Mouse (Mus musculus): Measurements from ENCODE around the gene Ppp1r27. TPM values are rescaled to one million over a fixed set of nuclear protein-coding genes. Genes with fewer than 3 reads are reported as not detected.
A peak's percentile ranks its signal among the peaks of the same experiment; 100 is the strongest.
"Not testable (repeated sequence)": the region's sequence is repeated elsewhere in the genome, so short reads cannot be mapped to it uniquely, and the experiment has no call there.

Ppp1r27 gene
- total RNA-seq, 2 experiments from 2014 or later: 0.67 TPM; not detected in 1

DNA sequence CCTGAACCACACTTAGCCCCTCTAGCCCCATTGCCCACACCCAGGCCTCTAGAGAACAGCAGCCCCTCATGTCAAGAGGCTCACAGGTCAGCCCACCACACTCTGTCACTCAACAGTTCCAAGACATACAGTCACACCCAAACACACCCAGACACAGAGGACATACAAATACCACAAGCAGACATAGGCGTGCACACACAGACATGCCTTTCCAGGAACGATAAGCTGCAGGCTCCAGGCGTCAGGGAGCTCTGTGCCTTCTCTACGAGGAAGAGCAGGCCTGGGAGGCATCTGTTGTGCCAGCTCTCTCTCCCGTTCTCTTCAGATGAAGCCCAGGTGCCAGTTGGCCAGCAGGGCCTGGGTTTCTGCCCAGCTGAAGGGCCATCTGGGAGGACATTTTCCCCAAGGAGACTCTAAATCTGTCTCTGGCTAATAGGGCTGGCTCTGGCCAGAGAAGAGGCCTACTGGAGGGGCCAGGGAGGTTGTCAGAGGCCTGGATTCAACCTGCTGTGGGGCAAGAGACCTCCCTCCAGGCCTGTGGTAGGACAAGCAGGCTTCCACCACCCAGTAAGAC is 29.9 kb downstream of the Ppp1r27 start:
- intact Hi-C loops (cut with DNase I): no loop called here

DNA sequence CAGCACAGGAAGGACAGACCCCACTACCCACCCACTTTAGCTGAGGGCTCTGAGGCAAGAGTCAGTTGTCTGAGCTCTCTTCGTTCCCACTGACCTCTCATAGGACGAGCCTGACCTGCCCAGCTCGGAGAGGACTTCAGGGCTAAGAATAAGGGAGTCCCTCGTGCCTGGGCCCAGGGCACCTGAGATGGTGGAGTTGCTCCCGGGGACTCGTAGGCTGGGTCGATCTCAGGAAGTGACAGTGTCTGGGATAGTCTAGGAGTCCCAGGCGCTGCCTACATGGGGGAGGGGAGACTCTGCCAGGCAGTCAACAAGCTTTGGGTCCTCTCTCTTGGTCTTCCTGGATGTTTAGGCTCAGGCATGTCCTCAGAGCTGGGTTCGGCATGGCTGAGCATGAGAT is 30.4 kb downstream of the Ppp1r27 start:
- intact Hi-C loops (cut with DNase I): no loop called here
- DNase-seq: no peak

More for the DNA sequence above, 29.9 kb downstream of the Ppp1r27 start:
- DNase-seq: peak; percentile 49 to 63

DNA sequence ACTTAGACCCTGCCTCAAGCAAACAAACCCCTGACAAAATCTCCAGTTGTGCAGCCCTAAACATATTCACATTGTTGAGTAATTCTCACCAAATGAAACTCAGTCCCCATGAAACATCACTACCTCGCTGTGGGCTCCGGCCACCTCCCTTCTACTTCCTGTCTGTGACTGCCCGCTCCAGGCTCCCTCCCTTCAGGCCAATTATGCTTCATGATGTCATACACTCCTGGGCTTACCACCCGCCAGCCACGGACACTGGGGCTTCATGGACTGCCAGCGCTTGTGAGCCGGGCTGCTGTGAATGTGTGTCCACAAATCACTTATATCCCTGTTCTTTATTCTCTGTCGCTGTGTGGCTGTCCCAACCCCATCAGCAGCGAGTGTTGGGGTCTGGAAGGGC is 31.2 kb downstream of the Ppp1r27 start:
- DNase-seq: peak; percentile 66 to 73
- intact Hi-C loops (cut with DNase I): loop anchor here (2.0 to 10.0 kb wide), 2 partner anchors 29 to 255 kb away; partner anchors contain the start of gene Mcrip1

DNA sequence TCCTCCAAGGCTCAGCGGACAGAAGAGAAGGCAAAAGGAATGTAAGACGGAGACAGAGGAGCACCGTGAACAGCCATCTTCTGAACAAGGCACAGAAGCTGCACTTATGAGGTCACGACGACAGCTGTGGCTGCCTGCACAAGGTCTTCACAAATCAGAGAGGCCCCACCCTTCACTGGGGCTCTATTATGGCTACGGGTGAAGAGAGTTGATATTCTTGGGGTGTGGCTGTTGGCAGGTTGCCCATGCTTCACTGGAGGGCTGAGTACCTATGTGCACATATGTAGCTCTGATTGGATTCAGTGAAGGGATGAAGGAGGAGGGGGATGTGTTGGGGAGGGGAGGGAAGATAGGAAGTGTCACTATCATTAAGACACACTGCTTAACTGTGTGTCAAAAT is 32.4 kb downstream of the Ppp1r27 start:
- DNase-seq: no peak
- intact Hi-C loops (cut with DNase I): loop anchor here (2.0 to 10.0 kb wide), 2 partner anchors 30 to 256 kb away; partner anchors contain the start of gene Mcrip1

DNA sequence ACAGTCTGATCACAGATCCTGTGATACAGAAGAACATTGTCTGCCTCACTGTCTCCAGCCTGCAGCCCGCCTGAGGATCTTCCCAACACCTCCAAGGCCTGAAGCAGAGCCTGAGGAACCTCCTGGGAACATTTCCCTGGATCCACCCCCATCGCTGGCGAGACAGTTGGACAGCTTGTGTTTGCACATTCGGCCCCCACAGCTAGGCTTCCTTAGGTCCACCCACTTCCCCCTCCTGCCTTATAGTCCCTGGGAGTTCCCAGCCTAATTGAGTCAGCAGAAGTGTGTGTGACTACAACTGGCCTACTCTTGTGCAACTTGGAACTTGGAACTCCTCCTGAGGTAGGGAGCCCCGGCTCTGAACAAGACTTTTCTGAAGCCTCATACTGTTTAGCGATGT is 32.9 kb downstream of the Ppp1r27 start:
- intact Hi-C loops (cut with DNase I): loop anchor here (2.0 to 10.0 kb wide), 2 partner anchors 31 to 257 kb away; partner anchors contain the start of gene Mcrip1
- peak; percentile 55 to 61 for DNase-seq

DNA sequence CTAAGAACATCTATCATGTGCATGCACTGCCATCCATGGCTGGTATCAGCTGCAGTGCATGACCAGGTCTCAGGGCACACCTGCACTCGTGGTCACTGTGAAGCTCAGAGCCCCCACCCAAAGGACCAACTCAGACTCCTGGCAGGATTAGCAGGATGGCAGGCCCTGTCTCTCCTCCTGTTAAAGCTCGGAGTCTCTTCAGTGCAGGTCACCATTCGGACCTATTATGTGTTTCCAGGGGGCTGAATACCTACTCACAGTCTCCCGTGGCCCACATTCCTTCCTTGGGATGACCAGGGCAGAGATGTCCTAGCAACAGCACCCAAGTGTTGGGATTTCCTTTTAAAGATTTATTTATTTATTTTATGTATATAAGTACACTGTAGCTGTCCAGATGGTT is 33.8 kb downstream of the Ppp1r27 start:
- no peak for DNase-seq
- intact Hi-C loops (cut with DNase I): loop anchor here (10.0 kb wide), 1 partner anchor 258 kb away; no protein-coding TSS in a partner anchor

DNA sequence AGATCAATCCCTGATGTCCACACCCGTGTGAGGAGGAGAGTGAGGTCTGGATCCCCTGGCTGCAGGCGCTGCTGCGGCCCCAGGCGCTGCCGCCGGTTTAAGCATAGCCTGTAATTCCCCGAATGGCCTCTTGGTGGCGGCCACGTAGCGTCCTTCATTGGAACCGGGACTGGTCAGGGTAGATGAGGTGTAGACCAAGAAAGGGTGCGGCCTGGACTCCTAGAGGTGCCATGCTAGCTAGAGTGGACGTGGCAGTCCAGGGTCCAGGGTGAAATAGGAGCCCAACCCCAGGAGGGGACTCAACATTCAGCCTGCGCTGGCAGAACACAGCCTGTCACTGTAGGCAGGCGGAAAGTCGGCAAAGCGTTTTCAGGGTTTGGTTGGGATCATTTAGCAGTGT is 35.3 kb downstream of the Ppp1r27 start:
- intact Hi-C loops (cut with DNase I): loop anchor here (1.0 to 10.0 kb wide), 4 partner anchors 55 to 259 kb away; no protein-coding TSS in a partner anchor
- peak; percentile 93 to 94 for DNase-seq

DNA sequence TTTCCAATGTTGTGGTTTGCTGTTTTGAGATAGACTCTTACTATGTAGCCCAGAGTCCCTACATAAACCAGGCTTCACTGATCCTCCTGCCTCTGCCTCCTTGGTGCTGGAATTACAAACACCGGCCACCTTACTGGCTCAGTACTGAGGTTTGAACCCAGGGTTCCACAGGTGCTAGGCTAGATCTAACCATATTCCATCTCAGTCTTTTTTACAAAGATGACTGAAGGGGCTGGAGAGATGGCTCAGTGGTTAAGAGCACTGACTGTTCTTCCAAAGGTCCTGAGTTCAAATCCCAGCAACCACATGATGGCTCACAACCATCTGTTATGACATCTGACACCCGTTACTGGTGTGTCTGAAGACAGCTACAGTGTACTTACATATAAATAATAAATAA is 36.7 kb downstream of the Ppp1r27 start:
- intact Hi-C loops (cut with DNase I): loop anchor here (2.0 to 10.0 kb wide), 3 partner anchors 57 to 261 kb away; partner anchors contain the start of genes Cenpx and Lrrc45
- DNase-seq: not testable (repeated sequence)

DNA sequence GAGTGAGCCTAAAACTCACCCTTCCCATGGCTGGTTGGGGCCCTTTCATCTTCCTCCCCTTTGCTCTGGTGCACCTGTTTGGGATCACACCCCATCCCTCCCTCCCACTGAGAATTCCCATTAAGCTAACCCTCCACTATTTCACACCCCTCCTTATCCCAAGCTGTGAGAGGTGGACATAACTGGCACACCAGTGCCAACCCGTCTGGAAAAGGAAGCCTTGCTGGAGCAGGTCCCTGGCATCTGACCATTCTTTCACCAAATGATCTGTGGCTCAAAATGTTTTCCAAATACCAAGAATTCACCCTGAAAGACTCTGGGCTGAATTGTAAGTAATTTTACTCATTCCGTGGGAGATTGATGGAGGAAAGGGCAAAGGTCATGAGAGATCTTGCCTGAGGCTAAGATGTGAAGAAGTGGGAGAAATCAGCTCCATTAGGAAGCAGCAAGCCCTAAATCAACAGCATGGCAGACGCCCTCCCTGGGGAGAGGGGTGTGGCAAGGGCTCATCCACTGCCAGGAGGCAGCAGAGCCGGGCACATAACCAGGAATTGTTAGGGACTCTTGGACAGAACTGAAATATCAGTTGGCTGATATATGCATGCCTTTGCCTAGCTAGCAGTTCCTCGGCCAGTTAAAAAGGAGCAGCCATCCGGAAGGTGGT is 38.0 kb downstream of the Ppp1r27 start:
- intact Hi-C loops (cut with DNase I): loop anchor here (5.0 to 10.0 kb wide), 2 partner anchors 199 to 262 kb away; partner anchors contain the start of genes Cenpx and Lrrc45
- no peak for DNase-seq

DNA sequence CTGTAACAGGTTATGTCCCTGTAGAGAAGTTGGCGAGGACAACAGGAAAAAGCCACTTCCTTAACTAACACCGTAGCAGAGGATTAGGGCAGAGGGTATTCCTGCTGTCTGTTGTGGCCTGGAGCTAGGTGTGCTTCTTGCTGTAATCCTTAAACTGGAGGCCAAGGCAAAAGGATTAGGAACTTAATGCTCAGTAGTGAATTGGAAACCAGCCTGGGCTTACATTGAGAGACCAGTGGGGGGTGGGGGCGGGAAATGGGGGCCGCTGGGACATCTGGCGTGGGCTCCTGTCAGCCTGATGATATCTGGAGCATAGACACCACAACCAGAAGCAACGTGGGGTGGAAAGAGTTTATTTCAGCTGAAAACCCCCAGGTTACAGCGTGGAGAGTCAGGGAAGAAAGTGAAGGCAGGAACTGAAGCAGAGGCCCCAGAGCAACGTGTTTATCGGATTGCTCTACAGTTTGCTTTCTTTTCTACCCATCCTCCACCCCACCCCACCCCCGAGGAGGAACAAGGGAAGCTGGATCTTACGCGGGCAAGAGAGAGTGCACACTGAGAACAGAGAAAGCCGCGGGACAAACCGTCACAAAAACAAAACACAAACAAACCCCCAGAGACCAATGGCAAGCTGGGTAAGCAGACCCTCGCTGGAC is 40.4 kb downstream of the Ppp1r27 start:
- no peak for DNase-seq
- intact Hi-C loops (cut with DNase I): loop anchor here (5.0 to 10.0 kb wide), 2 partner anchors 202 to 264 kb away; partner anchors contain the start of genes Cenpx and Lrrc45

DNA sequence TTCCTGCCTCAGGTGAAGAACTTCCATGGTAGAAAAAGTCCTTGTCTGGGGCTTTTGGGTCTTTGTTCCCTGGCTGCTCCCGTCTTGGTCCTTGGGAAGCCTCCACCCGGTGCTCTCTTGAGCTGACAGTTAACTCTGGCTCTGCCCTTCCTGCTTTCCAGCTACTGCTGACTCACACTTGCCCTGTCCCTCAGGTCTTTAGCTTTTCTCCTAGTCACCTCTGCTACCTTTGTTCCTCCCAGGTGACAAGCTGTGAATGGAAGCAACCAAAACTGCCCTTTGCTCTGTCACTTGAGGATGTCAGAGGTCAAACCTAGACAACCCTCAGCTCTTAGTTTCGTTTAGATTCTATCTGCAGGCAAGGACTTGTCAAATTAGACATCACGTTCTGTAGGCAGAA is 41.0 kb downstream of the Ppp1r27 start:
- intact Hi-C loops (cut with DNase I): loop anchor here (5.0 to 10.0 kb wide), 2 partner anchors 202 to 265 kb away; partner anchors contain the start of genes Cenpx and Lrrc45
- no peak for DNase-seq

DNA sequence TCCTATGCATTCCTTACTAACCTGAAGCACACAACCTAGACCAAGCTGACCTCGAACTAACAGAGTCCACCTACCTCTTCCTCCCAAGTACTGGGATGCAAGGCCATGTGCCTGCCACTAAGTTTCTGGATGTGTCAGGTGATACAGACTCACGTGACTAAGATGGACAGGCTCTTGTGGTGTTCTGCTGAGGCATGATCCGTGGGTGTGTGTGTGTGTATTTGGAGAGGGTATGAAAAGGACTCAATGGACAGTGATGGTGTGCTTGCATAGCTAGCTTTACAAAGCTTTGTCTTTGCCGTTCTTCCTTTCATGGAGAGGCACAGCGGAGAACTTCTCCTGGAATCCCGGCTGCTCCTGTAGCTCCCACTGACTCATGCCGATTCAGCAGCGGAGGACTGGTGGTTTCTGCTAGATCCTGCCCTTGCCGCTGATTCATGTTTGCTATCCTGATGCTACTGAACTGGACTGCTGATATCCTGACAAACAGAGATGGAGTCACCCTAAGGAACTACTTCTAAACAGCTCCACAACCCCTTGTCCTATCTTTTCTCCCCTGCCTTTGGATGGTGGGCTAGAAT is 42.6 kb downstream of the Ppp1r27 start:
- no peak for DNase-seq

DNA sequence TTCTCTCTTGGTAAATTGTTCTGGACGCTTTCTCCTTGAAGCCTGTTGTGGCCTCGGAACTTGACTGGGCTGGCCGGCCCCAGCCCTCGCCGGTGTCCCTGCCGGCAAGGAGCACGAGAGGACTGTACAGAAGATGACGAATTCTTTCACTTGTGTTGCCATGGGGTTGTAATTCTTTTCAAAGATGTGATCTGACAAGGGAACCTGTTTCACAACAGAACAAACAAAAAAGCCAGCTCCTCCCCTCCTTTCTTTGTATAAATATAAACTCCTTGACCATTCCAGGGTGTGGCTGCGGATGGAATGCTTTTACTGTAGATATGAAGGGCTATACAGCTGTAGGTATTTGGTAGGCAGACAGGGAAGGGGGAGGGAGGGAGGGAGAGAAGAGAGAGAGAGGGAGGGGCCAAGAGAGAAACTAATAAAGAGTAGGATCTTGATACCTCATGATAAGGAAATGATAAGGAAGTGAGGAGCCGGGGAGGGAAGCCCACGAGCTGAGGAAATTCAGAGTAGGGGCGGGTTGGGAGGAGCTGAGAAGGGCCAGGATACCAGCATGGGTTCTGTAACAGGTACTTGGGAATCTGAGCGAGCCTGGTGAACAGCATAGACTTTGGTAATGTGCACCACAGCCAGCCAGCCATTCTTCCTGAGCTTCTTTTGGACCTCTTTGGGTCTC is 43.2 kb downstream of the Ppp1r27 start:
- intact Hi-C loops (cut with DNase I): no loop called here
- no peak for DNase-seq

More for the DNA sequence above, 42.6 kb downstream of the Ppp1r27 start:
- intact Hi-C loops (cut with DNase I): no loop called here

DNA sequence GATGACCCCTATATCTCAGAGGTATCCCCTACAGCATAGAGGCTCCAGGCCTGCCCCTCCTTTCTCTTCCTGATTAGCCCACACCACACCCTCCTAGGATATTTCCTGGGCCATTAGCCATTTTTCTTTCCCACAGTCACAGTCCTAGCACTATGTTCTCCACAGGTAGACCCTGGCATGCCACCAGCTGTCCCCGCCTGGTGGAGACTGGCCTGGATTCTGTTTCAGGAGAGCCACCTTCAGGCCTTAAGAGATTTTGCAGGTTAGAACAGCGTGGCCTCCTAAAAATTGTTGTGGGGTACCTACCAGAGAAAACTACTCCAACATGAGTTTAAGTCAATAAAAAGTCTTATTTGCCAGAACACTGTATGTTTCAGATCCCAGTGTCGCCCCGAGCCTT is 44.0 kb downstream of the Ppp1r27 start:
- DNase-seq: no peak
- intact Hi-C loops (cut with DNase I): no loop called here

DNA sequence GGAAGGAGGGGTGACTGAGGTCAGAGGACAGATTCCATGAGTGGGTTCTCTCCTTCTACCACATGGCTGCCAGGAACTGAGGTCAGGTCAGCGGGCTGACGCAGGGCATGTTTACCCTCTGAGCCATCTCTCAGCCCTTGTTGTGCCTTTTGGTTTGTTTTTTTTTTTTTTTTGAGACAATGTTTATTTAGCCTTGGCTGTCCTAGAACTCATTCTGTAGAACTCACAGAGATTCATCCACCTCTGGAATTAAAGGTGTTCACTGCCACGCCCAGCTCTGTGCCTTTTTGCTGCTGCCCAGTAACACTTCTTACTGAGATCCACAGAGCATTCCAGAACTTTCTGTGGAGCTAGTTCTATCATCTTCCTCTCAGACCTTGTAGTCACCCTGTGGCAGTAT is 45.3 kb downstream of the Ppp1r27 start:
- intact Hi-C loops (cut with DNase I): no loop called here
- DNase-seq: no peak

DNA sequence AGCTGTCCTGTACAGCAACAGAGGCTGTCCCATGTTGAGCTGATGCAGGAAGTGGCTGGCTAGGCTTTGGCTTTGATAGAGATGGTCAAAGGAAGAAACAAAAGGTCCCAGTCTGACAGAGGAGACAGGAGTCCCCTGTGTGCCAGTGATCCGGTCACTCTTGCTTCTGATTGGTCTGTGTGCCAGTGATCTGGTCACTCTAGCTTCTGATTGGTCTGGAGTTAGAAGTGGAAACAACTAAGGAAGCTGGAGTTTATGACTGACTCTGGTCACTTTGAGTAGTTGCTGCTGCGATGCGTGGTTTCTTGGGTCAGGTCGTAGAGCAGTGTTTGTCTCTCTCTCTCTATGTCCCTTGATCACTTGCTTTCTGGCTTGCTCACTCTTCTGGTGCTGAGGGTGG is 49.2 kb downstream of the Ppp1r27 start:
- DNase-seq: no peak
- intact Hi-C loops (cut with DNase I): no loop called here

DNA sequence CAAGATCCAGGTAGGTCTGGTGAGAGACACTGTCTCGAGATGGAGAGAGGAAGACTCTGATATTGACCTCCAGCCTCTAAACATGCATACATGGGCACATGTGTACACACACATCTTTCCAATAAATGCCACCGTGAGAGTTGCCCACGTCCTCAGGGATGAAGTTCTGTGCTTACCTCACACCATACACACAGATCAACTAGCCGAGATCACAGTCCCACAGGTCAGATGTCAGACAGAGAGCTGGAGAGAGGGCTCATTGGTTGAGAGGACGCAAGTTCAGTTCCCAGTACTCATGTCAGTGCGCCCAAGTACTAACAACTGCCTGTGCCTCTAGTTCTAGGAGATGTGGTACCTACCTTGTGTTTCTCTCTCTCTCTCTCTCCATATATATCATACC is 49.9 kb downstream of the Ppp1r27 start:
- no peak for DNase-seq
- intact Hi-C loops (cut with DNase I): no loop called here

DNA sequence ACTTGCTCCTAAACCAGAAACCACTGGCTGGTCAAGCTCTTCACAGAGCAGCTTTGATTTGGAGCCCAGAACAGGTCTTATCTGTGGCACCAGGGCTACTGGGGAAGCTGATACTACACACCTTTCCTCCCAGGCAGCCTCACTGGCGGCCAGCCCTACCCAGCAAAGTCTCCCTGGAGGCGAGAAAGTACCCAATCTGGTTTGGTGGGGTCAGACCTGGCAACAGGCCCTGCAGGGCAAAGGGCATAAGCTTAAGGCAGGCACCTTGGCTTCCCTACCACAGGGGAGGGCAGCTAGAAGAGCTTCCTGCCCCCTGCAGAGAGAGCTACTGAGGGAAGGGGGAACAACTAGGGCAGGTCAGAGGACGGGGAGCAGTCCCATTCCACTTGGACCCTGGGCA is 50.6 kb downstream of the Ppp1r27 start:
- intact Hi-C loops (cut with DNase I): no loop called here
- no peak for DNase-seq
